Mouse (Mus musculus): Measurements from ENCODE around the gene Vmn1r61. TPM values are rescaled to one million over a fixed set of nuclear protein-coding genes. Genes with fewer than 3 reads are reported as not detected.

The Vmn1r61 gene
- polyA plus RNA-seq (2012; rRNA removed) (not detected in 2 replicates), polyA plus RNA-seq (2014; fragmentation: Nextera tagmentation; extraction: Ambion mirVana) (not detected in 2 replicates)

GRCm38 (mm10) chr7:5613195-5613594 is at the start of gene Vmn1r61:
Gene Vmn1r61 (minus strand): TSS chr7:5613295.
- Histone ChIP-seq H3K36me3 (ENCODE audit: control insufficient read depth, insufficient read depth, low read length) (no peaks in the 10 kb centered on the region), H3K9ac (ENCODE audit: low read depth, low read length, severe bottlenecking) (no peak within 1 kb of the TSS), H3K27me3 (ENCODE audit: control insufficient read depth, insufficient read depth, low read length) (no peaks in the 10 kb centered on the region), H3K4me1 (ENCODE audit: control insufficient read depth, insufficient read depth, low read length) (no peaks in the 10 kb centered on the region), H3K9me3 (ENCODE audit: control insufficient read depth, low read length) (no peaks in the 10 kb centered on the region; the same call in 1 of the 2 replicates), H3K4me2 (replicated peaks; ENCODE audit: low read depth, low read length, severe bottlenecking) (no peak within 1 kb of the TSS), H3K4me3 (replicated peaks; ENCODE audit: low read length) (no peak within 1 kb of the TSS), H3K27ac (replicated peaks; ENCODE audit: low read depth, low read length) (no peak within 1 kb of the TSS)
- DNase-seq (ENCODE audit: low spot score) (no peak), ATAC-seq (ENCODE audit: low FRiP score, low read depth) (no peak)
- no peak for TF ChIP-seq POLR2A (IDR thresholded peaks at IDR 0.05; ENCODE audit: borderline replicate concordance, extremely low read depth, insufficient read depth, insufficient read length)

Other genes starting within 250 kb of the Vmn1r61 start
- gene Vmn1r58, start 199.9 kb downstream of the Vmn1r61 start, polyA plus RNA-seq (2012; rRNA removed), result not detected in 2 replicates
- not detected in 2 replicates for gene Vmn1r58, start 199.9 kb downstream of the Vmn1r61 start, polyA plus RNA-seq (2014; fragmentation: Nextera tagmentation; extraction: Ambion mirVana)
- not detected in 2 replicates for gene Vmn1r59, start 156.5 kb downstream of the Vmn1r61 start, polyA plus RNA-seq (2012; rRNA removed)
- not detected in 2 replicates for gene Vmn1r59, start 156.5 kb downstream of the Vmn1r61 start, polyA plus RNA-seq (2014; fragmentation: Nextera tagmentation; extraction: Ambion mirVana)
- not detected in 2 replicates for gene Vmn2r28, start 119.3 kb downstream of the Vmn1r61 start, polyA plus RNA-seq (2012; rRNA removed)
- gene Vmn2r28, start 119.3 kb downstream of the Vmn1r61 start, polyA plus RNA-seq (2014; fragmentation: Nextera tagmentation; extraction: Ambion mirVana), result not detected in 2 replicates
- not detected in 2 replicates for gene Vmn1r60, start 66.0 kb downstream of the Vmn1r61 start, polyA plus RNA-seq (2012; rRNA removed)
- not detected in 2 replicates for gene Vmn1r60, start 66.0 kb downstream of the Vmn1r61 start, polyA plus RNA-seq (2014; fragmentation: Nextera tagmentation; extraction: Ambion mirVana)
- not detected in 2 replicates for gene Vmn1r62, start 60.3 kb upstream of the Vmn1r61 start, polyA plus RNA-seq (2012; rRNA removed)
- gene Vmn1r62, start 60.3 kb upstream of the Vmn1r61 start, polyA plus RNA-seq (2014; fragmentation: Nextera tagmentation; extraction: Ambion mirVana), result not detected in 2 replicates
- gene Vmn1r63, start 192.2 kb upstream of the Vmn1r61 start, polyA plus RNA-seq (2012; rRNA removed), result not detected in 2 replicates
- not detected in 2 replicates for gene Vmn1r63, start 192.2 kb upstream of the Vmn1r61 start, polyA plus RNA-seq (2014; fragmentation: Nextera tagmentation; extraction: Ambion mirVana)

All from limb, embryonic 14.5 days (tissue).